Comparison of ENCODE assay signal across 25 mouse cellular contexts in the genomic region with DNA sequence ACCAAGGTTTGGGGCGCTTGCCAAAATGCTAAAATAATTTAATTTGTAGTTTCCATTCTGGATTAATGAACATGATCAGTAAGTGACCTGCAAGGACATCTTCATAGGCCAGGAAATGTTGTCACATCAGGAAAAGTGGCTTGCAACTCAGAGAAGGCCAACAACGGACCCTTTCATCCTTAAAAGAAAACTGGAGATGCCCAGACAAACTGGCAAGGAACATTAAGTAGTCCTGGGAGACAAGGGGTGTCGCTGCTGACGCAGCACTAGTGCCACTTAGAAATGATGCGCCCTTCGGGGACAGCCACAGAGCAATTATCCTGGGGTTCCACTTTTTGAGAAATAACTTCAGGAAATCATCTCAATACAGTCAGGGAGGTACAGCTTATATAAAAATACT. TPM values are rescaled to one million over a fixed set of nuclear protein-coding genes. Genes with fewer than 3 reads are reported as not detected.
DNase-seq lines count a peak whose midpoint lies in the region; ATAC-seq and TF ChIP-seq lines count a peak whose summit lies in the region.
"Had no signal": no experiment of that assay in that cellular context is flagged by ENCODE, and none has a peak within 500 bp of the region (broad histone marks: within the 10 kb centered on the region; RNA-seq: fewer than 3 reads in every experiment).

No protein-coding gene starts in this region.

- H3K4me3 ChIP-seq in left cerebral cortex, adult 2 months = no peak overlapping the region
- H3K4me3 ChIP-seq in olfactory bulb, adult 2 months (ENCODE audit: insufficient read depth, low read depth, low read length) = no peak overlapping the region
- H3K4me3 ChIP-seq: forebrain, embryonic 10.5 days; forebrain, embryonic 13.5 days; heart, adult 2 months; heart, embryonic 10.5 days; heart, embryonic 13.5 days; hindbrain, embryonic 12.5 days; hindbrain, embryonic 15.5 days; intestine, embryonic 15.5 days had no signal

- H3K4me1 ChIP-seq in olfactory bulb, adult 2 months (ENCODE audit: control insufficient read depth, insufficient read depth, low read length) = peaks cover 26% of the 10 kb centered on the region
- H3K4me1 ChIP-seq: forebrain, embryonic 10.5 days; forebrain, embryonic 13.5 days; hindbrain, embryonic 12.5 days had no signal

- no peak for ATAC-seq in cerebellum, adult (ENCODE audit: insufficient number of reproducible peaks, low FRiP score, low TSS enrichment)
- ATAC-seq in megakaryocyte, adult 5-6 weeks (ENCODE audit: poor library complexity, severe bottlenecking) = no peak
- ATAC-seq: CD4-positive, CD25-positive, alpha-beta regulatory T cell, adult 4 months; forebrain, embryonic 13.5 days; forebrain, embryonic 16.5 days; intestine, embryonic 15.5 days had no signal

- TF ChIP-seq CTCF in left cerebral cortex, adult 2 months (IDR thresholded peaks at IDR 0.05) = no peak
- no peak for TF ChIP-seq CTCF in olfactory bulb, adult 2 months (IDR thresholded peaks at IDR 0.05; ENCODE audit: insufficient read depth, low read depth, low read length)

- WGBS in olfactory bulb, adult 2 months = 49% methylated on average over 6 of the region's 6 CpGs

- DNase-seq in cerebellum, adult 8-10 months = peak; percentile 43
- peak; percentile 46 to 53 for DNase-seq in cerebellum, postnatal 25 days
- no peak for DNase-seq in cerebellum, adult 11-12 months
- no peak for DNase-seq in left cerebral cortex, adult 2 months (ENCODE audit: extremely low spot score in 1 of 2, low spot score in 2 of 2)
- DNase-seq in left cerebral cortex, adult 18-20 months (ENCODE audit: low spot score in 2 of 2) = no peak
- DNase-seq: adrenal gland, adult 2 months; adrenal gland, postnatal 14 days; gastrocnemius, postnatal 10 days; gastrocnemius, postnatal 36 days; heart, adult 2 months; heart, postnatal 14 days; heart, postnatal 4 days; kidney, adult 11 months had no signal

- H3K27ac ChIP-seq in left cerebral cortex, adult 2 months = peak overlapping the region; percentile 94
- peak overlapping the region; percentile 90 for H3K27ac ChIP-seq in olfactory bulb, adult 2 months (ENCODE audit: insufficient read depth, low read depth, low read length)
- H3K27ac ChIP-seq: forebrain, embryonic 10.5 days; forebrain, embryonic 13.5 days; heart, adult 2 months; heart, embryonic 10.5 days; heart, embryonic 13.5 days; hindbrain, embryonic 12.5 days; intestine, embryonic 15.5 days had no signal

- no peak for TF ChIP-seq POLR2A in olfactory bulb, adult 2 months (IDR thresholded peaks at IDR 0.05; ENCODE audit: insufficient read depth, low read depth, low read length)

- intact Hi-C loops in left cerebral cortex, adult 2 months (cut with DNase I) = loop anchor here (1.0 kb wide), 2 partner anchors 34 to 55 kb away; no protein-coding TSS in a partner anchor

RNA-seq across cellular contexts. Expression of a gene that starts 53.8 kb away (rescaled TPM):
- 100 to 1,000 TPM; 607 to 644 TPM for total RNA-seq in left cerebral cortex, adult 2 months (2021)
- total RNA-seq in left cerebral cortex, adult 18-20 months (2021) = 100 to 1,000 TPM; 618 to 648 TPM
- polyA plus RNA-seq in olfactory bulb, adult 2 months (2012; ENCODE audit: insufficient read depth, insufficient read length, low replicate concordance, missing spikeins) = 150 and 183 TPM in 2 replicates
- 0.38 and 0.71 TPM in 2 replicates for total RNA-seq in megakaryocyte, adult 5-6 weeks (2015)
- total RNA-seq in megakaryocyte, adult 5-6 weeks (2017) = 0.59 and 1.3 TPM in 2 replicates

Comparison
In these comparisons a context has a peak if more than half of its experiments do, and no peak if none do; other contexts are left out.
1. DNase-seq: peak in cerebellum, adult 8-10 months (single experiment) and cerebellum, postnatal 25 days (2 of 2); none in cerebellum, adult 11-12 months (single experiment), left cerebral cortex, adult 2 months (0 of 2) and left cerebral cortex, adult 18-20 months (0 of 2).
2. RNA of a gene that starts 53.8 kb away (total RNA-seq): 618 to 648 TPM in left cerebral cortex, adult 18-20 months and 607 to 644 TPM in left cerebral cortex, adult 2 months; 0.38 to 1.3 TPM in megakaryocyte, adult 5-6 weeks; every median in the first group is over 100 times any median in the second.